ENCODE assay signal across 25 mouse cellular contexts in genomic region chr11:100796585-100796984, GRCm38 (mm10). TPM values are rescaled to one million over a fixed set of nuclear protein-coding genes. Genes with fewer than 3 reads are reported as not detected.
"Had no signal": no experiment of that assay in that cellular context is flagged by ENCODE, and none has a peak within 500 bp of the region (broad histone marks: within the 10 kb centered on the region; RNA-seq: fewer than 3 reads in every experiment).

No protein-coding gene starts in this region.

- H3K27me3 ChIP-seq: lung, embryonic 15.5 days; megakaryocyte, embryonic 14.5 days; midbrain, embryonic 13.5 days; midbrain, embryonic 15.5 days; neural tube, embryonic 12.5 days had no signal

- H3K27ac ChIP-seq: lung, embryonic 15.5 days; macrophage; midbrain, embryonic 13.5 days; midbrain, embryonic 15.5 days; neural tube, embryonic 12.5 days had no signal

- H3K9ac ChIP-seq: liver, postnatal 0 days; lung, embryonic 15.5 days; midbrain, embryonic 13.5 days; midbrain, embryonic 15.5 days; neural tube, embryonic 12.5 days had no signal

- H3K4me1 ChIP-seq: lung, embryonic 15.5 days; midbrain, embryonic 15.5 days had no signal

- H3K4me3 ChIP-seq: lung, embryonic 15.5 days; megakaryocyte, embryonic 14.5 days; midbrain, embryonic 13.5 days; midbrain, embryonic 15.5 days; neural tube, embryonic 12.5 days had no signal

- DNase-seq: liver, postnatal 0 days; lung, adult 2 months; lung, postnatal 14 days; lung, postnatal 36 days; right cerebral cortex, postnatal 25 days; right cerebral cortex, postnatal 4 days; spleen, adult 18-20 months; thymus, adult 18-20 months; thymus, postnatal 14 days; thymus, postnatal 36 days had no signal

- H3K9me3 ChIP-seq: lung, embryonic 15.5 days; megakaryocyte, embryonic 14.5 days; midbrain, embryonic 13.5 days; midbrain, embryonic 15.5 days; neural tube, embryonic 12.5 days had no signal

RNA-seq across cellular contexts. Expression of gene Hcrt, which starts 33.9 kb away (rescaled TPM):
- total RNA-seq: megakaryocyte progenitor cell, adult 5-6 weeks; monocyte, adult 5-6 weeks; neutrophil, adult 5-6 weeks had no signal
- polyA plus RNA-seq: liver, postnatal 0 days; lung, adult 2 months; lung, embryonic 15.5 days; lung, postnatal 0 days; macrophage; midbrain, embryonic 11.5 days; small intestine, adult 2 months; stomach, embryonic 14.5 days; stomach, embryonic 16.5 days had no signal

RNA-seq across cellular contexts. Expression of gene Kcnh4, which starts 36.8 kb away (rescaled TPM):
- total RNA-seq: megakaryocyte progenitor cell, adult 5-6 weeks; monocyte, adult 5-6 weeks had no signal
- polyA plus RNA-seq: liver, postnatal 0 days; lung, embryonic 15.5 days; lung, postnatal 0 days; macrophage; thymus, postnatal 0 days had no signal
